Mouse (Mus musculus) brain, adult 10 weeks (tissue): ENCODE data around the gene Eif4h. TPM values are rescaled to one million over a fixed set of nuclear protein-coding genes. Genes with fewer than 3 reads are reported as not detected.

Experiments used
- polyA plus RNA-seq: library from polyadenylated mRNA; stranded (reverse); fragments of 350-450 nt; fragmentation: Illumina TruSeq; extraction: RNeasy Lipid Tissue Mini Kit (QIAGEN cat#74804); gene quantifications from one replicate; pipeline ENCODE4 v1.2.3, GENCODE M21; 2015; ENCODE audit warnings: low read depth, low replicate concordance

Eif4h gene
- 325 TPM for polyA plus RNA-seq

GRCm38 (mm10) chr5:134639269-134639682, at the start of gene Eif4h:
Gene Eif4h (minus strand): TSS chr5:134639490.

GRCm38 (mm10) chr5:134688086-134688717, 48.9 kb upstream of the Eif4h start, which contains the start of gene Limk1:
Gene Limk1 (minus strand): TSS chr5:134688598.

GRCm38 (mm10) chr5:134614802-134615201, 24.5 kb downstream of the Eif4h start, which contains the start of gene Lat2:
Gene Lat2 (minus strand): TSS chr5:134615025.

GRCm38 (mm10) chr5:134581146-134581545, 58.1 kb downstream of the Eif4h start, which contains the start of gene Rfc2:
Gene Rfc2 (plus strand): TSS chr5:134581366.

Other genes with a start within 250 kb of the Eif4h start
- gene Gtf2ird1, start 182.8 kb downstream of the Eif4h start, polyA plus RNA-seq, result 28.8 TPM
- 68.6 TPM for gene Clip2, start 87.1 kb downstream of the Eif4h start, polyA plus RNA-seq
- gene Syna, start 79.3 kb downstream of the Eif4h start, polyA plus RNA-seq, result 0.80 TPM
- gene Rfc2, start 58.1 kb downstream of the Eif4h start, polyA plus RNA-seq, result 78.1 TPM
- gene Lat2, start 24.5 kb downstream of the Eif4h start, polyA plus RNA-seq, result 3.5 TPM
- gene Limk1, start 49.1 kb upstream of the Eif4h start, polyA plus RNA-seq, result 52.4 TPM
- gene Eln, start 107.8 kb upstream of the Eif4h start, polyA plus RNA-seq, result 4.5 TPM